Mouse (Mus musculus): ENCODE data around the gene Tmem260. TPM values are rescaled to one million over a fixed set of nuclear protein-coding genes. Genes with fewer than 3 reads are reported as not detected.
"Not testable (repeated sequence)": the region's sequence is repeated elsewhere in the genome, so short reads cannot be mapped to it uniquely, and the experiment has no call there.

The Tmem260 gene
- polyA plus RNA-seq, 1 experiment from 2014 or later = 21.5 TPM

GRCm38 (mm10) chr14:48470742-48471487 is 25.0 kb downstream of the Tmem260 start:
- Histone ChIP-seq H3K4me3 (ENCODE audit: low read depth, low read length) (no peak overlapping the region), H3K9ac (ENCODE audit: low read depth, low read length) (no peak overlapping the region), H3K27ac (replicated peaks; ENCODE audit: low read depth, low read length) (no peak overlapping the region), H3K4me2 (ENCODE audit: low read depth, low read length) (no peak overlapping the region), H3K4me1 (ENCODE audit: control insufficient read depth, insufficient read depth, low read length) (no peaks in the 10 kb centered on the region), H3K36me3 (ENCODE audit: control insufficient read depth, insufficient read depth, low read length) (peaks cover 27% of the 10 kb centered on the region), H3K27me3 (replicated peaks; ENCODE audit: control insufficient read depth, insufficient read depth, low read length) (no peaks in the 10 kb centered on the region), H3K9me3 (ENCODE audit: control insufficient read depth, low read length) (no peaks in the 10 kb centered on the region)
- no peak for DNase-seq (ENCODE audit: low spot score)
- WGBS = 78% methylated on average over 10 of the region's 10 CpGs
- ATAC-seq (ENCODE audit: low read depth) = no peak

DNA sequence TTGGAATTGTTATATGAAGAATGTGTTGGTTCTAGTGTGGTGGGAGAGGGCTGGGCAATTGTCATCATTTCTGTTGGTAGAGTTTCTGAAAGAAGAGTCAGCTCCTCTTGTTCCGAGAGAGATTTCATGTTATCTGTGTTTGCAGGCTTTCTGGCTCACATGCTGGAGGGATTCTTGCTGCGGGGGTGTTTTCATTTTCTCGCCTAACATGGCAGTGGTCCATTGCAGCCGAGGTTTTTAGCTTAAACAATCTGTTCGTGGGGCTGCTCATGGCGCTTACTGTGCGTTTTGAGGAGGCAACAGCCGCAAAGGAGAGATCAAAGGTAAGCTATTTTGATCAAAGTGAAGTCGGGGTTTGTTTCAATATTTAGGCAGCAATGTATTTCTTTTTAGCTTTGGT is 26.3 kb downstream of the Tmem260 start:
- DNase-seq (ENCODE audit: low spot score) = no peak
- H3K36me3 ChIP-seq (ENCODE audit: control insufficient read depth, insufficient read depth, low read length) = peaks cover 33% of the 10 kb centered on the region
- 76% methylated on average over 9 of the region's 9 CpGs for WGBS

DNA sequence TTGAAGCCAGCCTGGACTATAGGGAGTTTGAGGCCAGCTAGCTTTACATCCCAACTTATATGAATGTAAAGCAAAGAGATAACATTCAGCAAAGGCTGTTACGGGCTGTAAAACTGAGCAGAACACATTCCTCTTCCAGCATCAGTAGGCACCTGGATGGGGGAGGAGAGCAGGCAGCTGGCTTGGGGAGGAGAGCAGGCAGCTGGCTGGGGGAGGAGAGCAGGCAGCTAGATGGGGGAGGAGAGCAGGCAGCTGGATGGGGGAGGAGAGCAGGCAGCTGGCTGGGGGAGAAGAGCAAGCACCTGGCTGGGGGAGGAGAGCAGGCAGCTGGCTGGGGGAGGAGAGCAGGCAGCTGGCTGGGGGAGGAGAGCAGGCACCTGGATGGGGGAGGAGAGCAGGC is 29.4 kb downstream of the Tmem260 start:
- ATAC-seq (ENCODE audit: low read depth) (no peak), DNase-seq (ENCODE audit: low spot score) (no peak)
- Histone ChIP-seq H3K27me3 (replicated peaks; ENCODE audit: control insufficient read depth, insufficient read depth, low read length) (no peaks in the 10 kb centered on the region), H3K9me3 (ENCODE audit: control insufficient read depth, low read length) (no peaks in the 10 kb centered on the region), H3K4me2 (ENCODE audit: low read depth, low read length) (no peak overlapping the region), H3K4me1 (ENCODE audit: control insufficient read depth, insufficient read depth, low read length) (no peaks in the 10 kb centered on the region), H3K27ac (replicated peaks; ENCODE audit: low read depth, low read length) (no peak overlapping the region), H3K4me3 (ENCODE audit: low read depth, low read length) (no peak overlapping the region), H3K9ac (ENCODE audit: low read depth, low read length) (no peak overlapping the region), H3K36me3 (ENCODE audit: control insufficient read depth, insufficient read depth, low read length) (peaks cover 45% of the 10 kb centered on the region)
- 69% methylated on average over 1 of the region's 1 CpGs for WGBS

More for the DNA sequence above, 26.3 kb downstream of the Tmem260 start:
- ATAC-seq (ENCODE audit: low read depth) = no peak
- Histone ChIP-seq H3K4me2 (ENCODE audit: low read depth, low read length) (no peak overlapping the region), H3K4me1 (ENCODE audit: control insufficient read depth, insufficient read depth, low read length) (no peaks in the 10 kb centered on the region), H3K27me3 (replicated peaks; ENCODE audit: control insufficient read depth, insufficient read depth, low read length) (no peaks in the 10 kb centered on the region), H3K27ac (replicated peaks; ENCODE audit: low read depth, low read length) (no peak overlapping the region), H3K9ac (ENCODE audit: low read depth, low read length) (no peak overlapping the region), H3K4me3 (ENCODE audit: low read depth, low read length) (no peak overlapping the region), H3K9me3 (ENCODE audit: control insufficient read depth, low read length) (no peaks in the 10 kb centered on the region)

DNA sequence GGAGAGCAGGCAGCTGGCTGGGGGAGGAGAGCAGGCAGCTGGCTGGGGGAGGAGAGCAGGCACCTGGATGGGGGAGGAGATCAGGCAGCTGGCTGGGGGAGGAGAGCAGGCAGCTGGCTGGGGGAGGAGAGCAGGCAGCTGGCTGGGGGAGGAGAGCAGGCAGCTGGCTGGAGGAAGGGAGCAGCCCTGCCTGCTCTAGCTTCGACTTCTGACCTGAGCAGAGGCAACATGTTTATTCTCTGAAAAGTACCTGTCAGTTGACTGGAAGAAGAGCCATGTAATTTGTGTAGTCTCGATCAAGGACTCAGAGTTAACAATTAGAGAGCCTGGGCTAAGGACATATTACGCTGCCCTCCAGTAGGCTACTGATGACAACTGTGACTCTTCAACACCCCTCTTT is 29.9 kb downstream of the Tmem260 start:
- 56% methylated on average over 3 of the region's 3 CpGs for WGBS

DNA sequence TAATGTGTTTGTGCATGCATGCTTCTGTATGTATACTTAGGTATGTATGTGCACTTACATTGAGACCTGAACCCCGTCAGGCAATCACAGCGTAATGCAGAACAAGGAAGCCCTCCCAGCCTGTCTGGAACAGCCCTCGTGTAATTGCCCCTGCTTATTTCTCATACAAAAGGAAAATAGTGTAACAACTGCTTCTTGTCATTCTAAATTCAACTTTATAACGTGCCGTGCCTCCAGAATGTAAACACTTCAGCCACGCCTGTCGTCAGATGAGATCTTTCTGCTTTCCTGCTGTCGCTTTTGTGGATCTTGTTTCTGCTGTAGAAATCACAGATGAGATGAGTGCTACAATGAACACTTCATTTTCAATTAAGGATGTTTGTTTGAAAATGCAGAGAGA is 30.4 kb downstream of the Tmem260 start:
- Histone ChIP-seq H3K36me3 (ENCODE audit: control insufficient read depth, insufficient read depth, low read length) (peaks cover 38% of the 10 kb centered on the region), H3K9ac (ENCODE audit: low read depth, low read length) (no peak overlapping the region), H3K4me1 (ENCODE audit: control insufficient read depth, insufficient read depth, low read length) (no peaks in the 10 kb centered on the region), H3K9me3 (ENCODE audit: control insufficient read depth, low read length) (no peaks in the 10 kb centered on the region), H3K27ac (replicated peaks; ENCODE audit: low read depth, low read length) (no peak overlapping the region), H3K4me2 (ENCODE audit: low read depth, low read length) (no peak overlapping the region), H3K4me3 (ENCODE audit: low read depth, low read length) (no peak overlapping the region), H3K27me3 (replicated peaks; ENCODE audit: control insufficient read depth, insufficient read depth, low read length) (no peaks in the 10 kb centered on the region)
- WGBS = 54% methylated on average over 8 of the region's 8 CpGs
- DNase-seq (ENCODE audit: low spot score) (peak; percentile 33), ATAC-seq (ENCODE audit: low read depth) (no peak)

More for the DNA sequence above, 29.9 kb downstream of the Tmem260 start:
- ATAC-seq (ENCODE audit: low read depth); H3K9me3 ChIP-seq (ENCODE audit: control insufficient read depth, low read length); H3K4me2 ChIP-seq (ENCODE audit: low read depth, low read length); H3K27ac ChIP-seq (replicated peaks; ENCODE audit: low read depth, low read length); H3K4me3 ChIP-seq (ENCODE audit: low read depth, low read length); H3K4me1 ChIP-seq (ENCODE audit: control insufficient read depth, insufficient read depth, low read length); H3K9ac ChIP-seq (ENCODE audit: low read depth, low read length); DNase-seq (ENCODE audit: low spot score); H3K27me3 ChIP-seq (replicated peaks; ENCODE audit: control insufficient read depth, insufficient read depth, low read length): not testable (repeated sequence)
- H3K36me3 ChIP-seq (ENCODE audit: control insufficient read depth, insufficient read depth, low read length) = peaks cover 40% of the 10 kb centered on the region

DNA sequence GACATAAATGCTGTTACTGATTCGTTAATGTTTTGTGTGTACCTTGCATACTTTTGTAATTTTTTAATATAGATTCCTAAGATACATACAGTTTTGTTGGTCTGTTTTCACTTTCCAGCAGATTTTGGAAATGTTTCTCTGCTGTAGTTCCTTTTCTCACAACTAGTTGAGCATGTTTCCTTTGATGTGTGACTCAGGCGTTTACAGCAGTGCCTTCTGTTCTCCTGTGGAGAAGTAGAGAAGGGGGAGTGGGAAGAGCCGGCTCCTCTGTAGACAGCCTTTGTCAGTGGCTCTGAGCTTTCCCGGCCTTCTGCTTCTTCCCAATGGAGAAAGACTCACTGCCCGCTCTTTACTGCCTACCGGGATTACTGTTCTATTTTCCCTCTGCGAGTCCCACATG is 35.7 kb downstream of the Tmem260 start:
- Histone ChIP-seq H3K9me3 (ENCODE audit: control insufficient read depth, low read length) (no peaks in the 10 kb centered on the region), H3K36me3 (ENCODE audit: control insufficient read depth, insufficient read depth, low read length) (peaks cover 28% of the 10 kb centered on the region), H3K4me2 (ENCODE audit: low read depth, low read length) (no peak overlapping the region), H3K9ac (ENCODE audit: low read depth, low read length) (no peak overlapping the region), H3K4me1 (ENCODE audit: control insufficient read depth, insufficient read depth, low read length) (no peaks in the 10 kb centered on the region), H3K4me3 (ENCODE audit: low read depth, low read length) (no peak overlapping the region), H3K27me3 (replicated peaks; ENCODE audit: control insufficient read depth, insufficient read depth, low read length) (no peaks in the 10 kb centered on the region), H3K27ac (replicated peaks; ENCODE audit: low read depth, low read length) (no peak overlapping the region)
- no peak for DNase-seq (ENCODE audit: low spot score)
- WGBS = 47% methylated on average over 7 of the region's 7 CpGs
- no peak for ATAC-seq (ENCODE audit: low read depth)

DNA sequence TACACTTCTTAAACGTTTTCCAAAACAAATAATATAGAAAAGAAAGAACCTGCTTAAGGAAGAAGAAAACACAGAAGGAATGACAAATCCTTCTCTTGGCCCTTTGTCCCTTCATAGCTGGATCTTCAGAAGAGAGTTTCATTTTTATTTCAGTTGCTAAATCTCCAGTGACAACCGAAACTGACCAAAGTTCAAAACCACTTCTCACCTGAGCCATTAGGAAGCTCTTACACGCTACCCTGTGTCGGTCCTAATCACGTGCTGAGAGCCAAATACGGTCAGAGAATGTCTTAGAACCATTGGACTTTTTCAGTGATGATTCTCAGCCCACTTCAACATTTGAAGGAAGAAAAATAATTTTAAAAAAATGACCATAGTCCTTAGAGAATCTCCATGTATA is 36.8 kb downstream of the Tmem260 start:
- no peak overlapping the region for H3K9ac ChIP-seq (ENCODE audit: low read depth, low read length)
- H3K9me3 ChIP-seq (ENCODE audit: control insufficient read depth, low read length) = no peaks in the 10 kb centered on the region
- DNase-seq (ENCODE audit: low spot score) = no peak
- no peak overlapping the region for H3K27ac ChIP-seq (replicated peaks; ENCODE audit: low read depth, low read length)
- no peak for ATAC-seq (ENCODE audit: low read depth)
- H3K4me3 ChIP-seq (ENCODE audit: low read depth, low read length) = no peak overlapping the region
- H3K4me2 ChIP-seq (ENCODE audit: low read depth, low read length) = no peak overlapping the region
- H3K36me3 ChIP-seq (ENCODE audit: control insufficient read depth, insufficient read depth, low read length) = peaks cover 27% of the 10 kb centered on the region
- H3K4me1 ChIP-seq (ENCODE audit: control insufficient read depth, insufficient read depth, low read length) = no peaks in the 10 kb centered on the region
- 87% methylated on average over 6 of the region's 6 CpGs for WGBS
- no peaks in the 10 kb centered on the region for H3K27me3 ChIP-seq (replicated peaks; ENCODE audit: control insufficient read depth, insufficient read depth, low read length)

DNA sequence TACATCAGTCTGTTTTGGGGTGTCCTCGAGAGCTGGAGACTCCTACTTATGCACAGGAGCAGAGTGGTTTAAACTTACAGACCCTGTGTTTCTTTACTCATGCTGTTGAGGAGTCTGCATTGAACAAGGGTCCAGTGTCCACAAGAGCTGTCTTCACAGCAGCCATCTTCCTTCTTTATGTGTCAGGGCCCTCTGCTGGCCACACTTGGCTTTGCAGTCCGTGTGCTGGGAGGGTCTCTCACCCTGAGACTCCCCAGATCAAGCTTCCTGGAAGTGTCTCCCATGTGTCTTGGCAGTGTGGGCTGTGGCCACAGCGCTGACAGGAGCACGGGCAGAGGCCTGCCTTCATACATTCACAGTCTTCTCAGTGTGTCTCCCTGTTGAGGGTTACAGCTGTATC is 48.0 kb downstream of the Tmem260 start:
- H3K27ac ChIP-seq (replicated peaks; ENCODE audit: low read depth, low read length) = no peak overlapping the region

GRCm38 (mm10) chr14:48502573-48502972 is 56.6 kb downstream of the Tmem260 start:
- ATAC-seq (ENCODE audit: low read depth) = no peak
- WGBS = 91% methylated on average over 7 of the region's 7 CpGs
- Histone ChIP-seq H3K27me3 (replicated peaks; ENCODE audit: control insufficient read depth, insufficient read depth, low read length) (no peaks in the 10 kb centered on the region), H3K4me1 (ENCODE audit: control insufficient read depth, insufficient read depth, low read length) (no peaks in the 10 kb centered on the region), H3K9me3 (ENCODE audit: control insufficient read depth, low read length) (no peaks in the 10 kb centered on the region), H3K9ac (ENCODE audit: low read depth, low read length) (no peak overlapping the region), H3K27ac (replicated peaks; ENCODE audit: low read depth, low read length) (no peak overlapping the region), H3K4me3 (ENCODE audit: low read depth, low read length) (no peak overlapping the region), H3K4me2 (ENCODE audit: low read depth, low read length) (no peak overlapping the region), H3K36me3 (ENCODE audit: control insufficient read depth, insufficient read depth, low read length) (0 out of 2 replicates have a peak, but pooled peaks cover 4% of the 10 kb centered on the region)
- DNase-seq (ENCODE audit: low spot score) = no peak

More for the DNA sequence above, 48.0 kb downstream of the Tmem260 start:
- Histone ChIP-seq H3K9me3 (ENCODE audit: control insufficient read depth, low read length) (no peaks in the 10 kb centered on the region), H3K27me3 (replicated peaks; ENCODE audit: control insufficient read depth, insufficient read depth, low read length) (no peaks in the 10 kb centered on the region), H3K4me1 (ENCODE audit: control insufficient read depth, insufficient read depth, low read length) (no peaks in the 10 kb centered on the region), H3K36me3 (ENCODE audit: control insufficient read depth, insufficient read depth, low read length) (peaks cover 20% of the 10 kb centered on the region), H3K4me2 (ENCODE audit: low read depth, low read length) (no peak overlapping the region), H3K4me3 (ENCODE audit: low read depth, low read length) (no peak overlapping the region), H3K9ac (ENCODE audit: low read depth, low read length) (no peak overlapping the region)
- 32% methylated on average over 4 of the region's 4 CpGs for WGBS
- ATAC-seq (ENCODE audit: low read depth) (no peak; the same call in 1 of the 2 replicates), DNase-seq (ENCODE audit: low spot score) (peak; percentile 33)
